12 mouse cellular contexts compared by ENCODE assay signal in genomic region chr2:17852740-17853499, GRCm38 (mm10).
DNase-seq lines count a peak whose midpoint lies in the region; ATAC-seq and TF ChIP-seq lines count a peak whose summit lies in the region.
"Had no signal": no experiment of that assay in that cellular context is flagged by ENCODE, and none has a peak within 500 bp of the region (broad histone marks: within the 10 kb centered on the region; RNA-seq: fewer than 3 reads in every experiment).

No protein-coding gene starts in this region.

- H3K9me3 ChIP-seq in heart, embryonic 10.5 days, result no peaks in the 10 kb centered on the region
- H3K9me3 ChIP-seq in E14TG2a.4 (ENCODE audit: low read length), result no peaks in the 10 kb centered on the region
- H3K9me3 ChIP-seq in forebrain, embryonic 14.5 days (replicated peaks; ENCODE audit: control insufficient read depth, low read length), result no peaks in the 10 kb centered on the region
- no peaks in the 10 kb centered on the region for H3K9me3 ChIP-seq in limb, embryonic 15.5 days

- peak overlapping the region; percentile 42 for H3K4me3 ChIP-seq in heart, embryonic 10.5 days
- peak overlapping the region; percentile 55 for H3K4me3 ChIP-seq in E14TG2a.4 (replicated peaks; ENCODE audit: low read length)
- H3K4me3 ChIP-seq in forebrain, embryonic 14.5 days (ENCODE audit: low read depth, low read length), result no peak overlapping the region
- H3K4me3 ChIP-seq in limb, embryonic 15.5 days, result no peak overlapping the region
- H3K4me3 ChIP-seq: erythroblast, embryonic 14.5 days; left cerebral cortex, adult 2 months had no signal

- peak overlapping the region; percentile 39 for H3K4me2 ChIP-seq in forebrain, embryonic 14.5 days (ENCODE audit: low read length)
- peak overlapping the region; percentile 17; the same call in 1 of the 2 replicates for H3K4me2 ChIP-seq in limb, embryonic 15.5 days

- WGBS in heart, embryonic 10.5 days, result 5% methylated on average over 16 of the region's 16 CpGs
- WGBS in forebrain, embryonic 14.5 days, result 4% methylated on average over 16 of the region's 16 CpGs
- WGBS in limb, embryonic 15.5 days, result 20% methylated on average over 16 of the region's 16 CpGs

- DNase-seq in heart, embryonic 10.5 days (ENCODE audit: low spot score), result no peak
- DNase-seq in heart, postnatal 14 days, result no peak
- DNase-seq in forebrain, embryonic 14.5 days (ENCODE audit: low spot score), result peak; percentile 19
- no peak for DNase-seq in ovary, postnatal 10 days (ENCODE audit: low spot score)
- DNase-seq in frontal cortex, postnatal 25 days (ENCODE audit: low spot score in 2 of 2), result no peak
- no peak for DNase-seq in embryo, embryonic 11 days
- DNase-seq: adrenal gland, postnatal 10 days; thymus, adult 2 months had no signal

- TF ChIP-seq CTCF in E14TG2a.4 (conservative IDR thresholded peaks at IDR 0.05; ENCODE audit: low read length), result no peak

- peak overlapping the region; percentile 1; the same call in 1 of the 2 replicates for H3K27ac ChIP-seq in heart, embryonic 10.5 days
- H3K27ac ChIP-seq in forebrain, embryonic 14.5 days (ENCODE audit: low read depth, low read length), result no peak overlapping the region
- H3K27ac ChIP-seq in limb, embryonic 15.5 days, result 0 out of 2 replicates have a peak overlapping the region, but pooled peaks have one; percentile 27
- H3K27ac ChIP-seq: left cerebral cortex, adult 2 months had no signal

- intact Hi-C loops in heart, postnatal 14 days (cut with DNase I), result loop anchor here (5.0 to 10.0 kb wide), 3 partner anchors 34 to 492 kb away; no protein-coding TSS in a partner anchor

- H3K9ac ChIP-seq in forebrain, embryonic 14.5 days (ENCODE audit: low read length), result no peak overlapping the region
- no peak overlapping the region for H3K9ac ChIP-seq in limb, embryonic 15.5 days

- peaks cover 20% of the 10 kb centered on the region for H3K4me1 ChIP-seq in heart, embryonic 10.5 days
- peaks cover 27% of the 10 kb centered on the region for H3K4me1 ChIP-seq in E14TG2a.4 (replicated peaks; ENCODE audit: low read depth, low read length)
- H3K4me1 ChIP-seq in forebrain, embryonic 14.5 days (ENCODE audit: control insufficient read depth, insufficient read depth, low read length), result peaks cover 17% of the 10 kb centered on the region
- H3K4me1 ChIP-seq in limb, embryonic 15.5 days, result peaks cover 15% of the 10 kb centered on the region

- no peaks in the 10 kb centered on the region for H3K36me3 ChIP-seq in heart, embryonic 10.5 days
- H3K36me3 ChIP-seq in E14TG2a.4 (ENCODE audit: insufficient read depth, low read length), result no peaks in the 10 kb centered on the region
- no peaks in the 10 kb centered on the region for H3K36me3 ChIP-seq in forebrain, embryonic 14.5 days (ENCODE audit: control insufficient read depth, insufficient read depth, low read length)
- no peaks in the 10 kb centered on the region for H3K36me3 ChIP-seq in limb, embryonic 15.5 days

- no peaks in the 10 kb centered on the region for H3K27me3 ChIP-seq in heart, embryonic 10.5 days (ENCODE audit: insufficient read depth, poor library complexity, severe bottlenecking)
- peaks cover 6% of the 10 kb centered on the region for H3K27me3 ChIP-seq in E14TG2a.4 (ENCODE audit: insufficient read depth, low read length)
- H3K27me3 ChIP-seq in forebrain, embryonic 14.5 days (replicated peaks; ENCODE audit: control insufficient read depth, insufficient read depth, low read length), result no peaks in the 10 kb centered on the region
- H3K27me3 ChIP-seq in limb, embryonic 15.5 days, result peaks cover 3% of the 10 kb centered on the region; the same call in 1 of the 2 replicates

- peak; percentile 52; the same call in 1 of the 2 replicates for ATAC-seq in forebrain, embryonic 14.5 days
- no peak for ATAC-seq in limb, embryonic 15.5 days (ENCODE audit: insufficient number of reproducible peaks, low FRiP score, low TSS enrichment, low read depth)

Comparison
In these comparisons a context has a peak if more than half of its experiments do, and no peak if none do; other contexts are left out.
1. H3K4me3 ChIP-seq: peak in heart, embryonic 10.5 days (single experiment) and E14TG2a.4 (single experiment); none in forebrain, embryonic 14.5 days (single experiment) and limb, embryonic 15.5 days (single experiment).